Mouse (Mus musculus) liver, embryonic 11.5 days (tissue): ENCODE measurements around the gene Gm10718. TPM values are rescaled to one million over a fixed set of nuclear protein-coding genes. Genes with fewer than 3 reads are reported as not detected.
"Not testable (repeated sequence)": the region's sequence is repeated elsewhere in the genome, so short reads cannot be mapped to it uniquely, and the experiment has no call there.

ENCODE experiments used
- ATAC-seq: fragments of 200-750 bp; cut with Nextera tagmentation; replicated peaks from 2 replicates; pipeline ENCODE4 v1.8.0; 2017; ENCODE audit warnings: moderate number of reproducible peaks, mild to moderate bottlenecking, moderate TSS enrichment, moderate library complexity; ENCODE audit not compliant: low FRiP score
- DNase-seq: peaks from one replicate; pipeline ENCODE4 v3.0.0-alpha.2; 2017; ENCODE audit warnings: low spot score
- H3K27ac ChIP-seq: fragments of 300-500 bp; sonication (generic); 2 replicates; pipeline ENCODE4 v1.5.1; 2014; ENCODE audit warnings: mild to moderate bottlenecking, low read depth, low read length, control low read depth
- H3K27me3 ChIP-seq: fragments of 300-500 bp; sonication (generic); replicated peaks from 2 replicates; pipeline ENCODE4 v1.6.1; 2014; ENCODE audit warnings: low read length, mixed read lengths; ENCODE audit not compliant: control insufficient read depth, insufficient read depth
- H3K36me3 ChIP-seq: fragments of 300-500 bp; sonication (generic); 2 replicates; pipeline ENCODE4 v1.6.1; 2014; ENCODE audit warnings: mild to moderate bottlenecking, low read length, moderate library complexity, mixed read lengths; ENCODE audit not compliant: control insufficient read depth, insufficient read depth
- H3K4me1 ChIP-seq: fragments of 300-500 bp; sonication (generic); replicated peaks from 2 replicates; pipeline ENCODE4 v1.6.1; 2014; ENCODE audit warnings: low read length, mixed read lengths; ENCODE audit not compliant: control insufficient read depth, insufficient read depth
- H3K4me2 ChIP-seq: fragments of 300-500 bp; sonication (generic); 2 replicates; pipeline ENCODE4 v1.6.1; 2014; ENCODE audit warnings: mild to moderate bottlenecking, control low read depth, moderate library complexity
- H3K4me3 ChIP-seq: fragments of 300-500 bp; sonication (generic); 2 replicates; pipeline ENCODE4 v1.5.1; 2014; ENCODE audit warnings: low read depth, low read length, control low read depth
- H3K9ac ChIP-seq: fragments of 300-500 bp; sonication (generic); 2 replicates; pipeline ENCODE4 v1.6.1; 2014; ENCODE audit warnings: low read depth, low read length, control low read depth
- H3K9me3 ChIP-seq: fragments of 300-500 bp; sonication (generic); 2 replicates; pipeline ENCODE4 v1.6.1; 2016; ENCODE audit warnings: low read length, inconsistent platforms, mixed read lengths; ENCODE audit not compliant: control insufficient read depth
- WGBS: fragments of 180-500 bp; shearing (Covaris S2); extraction: QIAGEN DNeasy Blood & Tissue Kit; methylation state at CpG from one replicate; pipeline ENCODE4 v1.1.7; 2014; 5-methylcytosine and 5-hydroxymethylcytosine counted together
- microRNA-seq: library from miRNA; unstranded; fragments of <30 nt; microRNA quantifications from one replicate; pipeline ENCODE4, GENCODE M21; 2017; ENCODE audit warnings: borderline number of aligned reads
- polyA plus RNA-seq: library from polyadenylated mRNA; unstranded; fragments of >200 nt; fragmentation: Nextera tagmentation; extraction: Ambion mirVana; gene quantifications from 2 replicates; pipeline ENCODE4 v1.2.1, GENCODE M21; 2014

Gm10718 gene
- polyA plus RNA-seq, 1 experiment from 2014 or later: not detected

DNA sequence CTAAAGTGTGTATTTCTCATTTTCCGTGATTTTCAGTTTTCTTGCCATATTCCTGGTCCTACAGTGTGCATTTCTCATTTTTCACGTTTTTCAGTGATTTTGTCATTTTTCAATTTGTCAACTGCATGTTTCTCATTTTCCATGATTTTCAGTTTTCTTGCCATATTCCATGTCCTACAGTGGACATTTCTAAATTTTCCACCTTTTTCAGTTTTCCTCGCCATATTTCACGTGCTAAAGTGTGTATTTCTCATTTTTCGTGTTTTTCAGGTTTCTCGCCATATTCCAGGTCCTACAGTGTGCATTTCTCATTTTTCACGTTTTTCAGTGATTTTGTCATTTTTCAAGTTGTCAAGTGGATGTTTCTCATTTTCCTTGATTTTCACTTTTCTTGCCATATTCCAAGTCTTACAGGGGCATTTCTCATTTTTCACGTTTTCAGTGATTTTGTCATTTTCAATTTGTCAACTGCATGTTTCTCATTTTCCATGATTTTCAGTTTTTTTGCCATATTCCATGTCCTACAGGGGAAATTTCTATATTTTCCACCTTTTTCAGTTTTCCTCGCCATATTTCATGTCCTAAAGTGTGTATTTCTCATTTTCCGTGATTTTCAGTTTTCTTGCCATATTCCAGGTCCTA, 7.5 kb downstream of the Gm10718 start:
- not testable (repeated sequence) for H3K27me3 ChIP-seq, H3K4me1 ChIP-seq, H3K9me3 ChIP-seq, H3K4me2 ChIP-seq, H3K27ac ChIP-seq, H3K36me3 ChIP-seq, ATAC-seq, H3K9ac ChIP-seq, H3K4me3 ChIP-seq
- WGBS: 49% methylated on average over 2 of the region's 10 CpGs
- peak; percentile 76 for DNase-seq

DNA sequence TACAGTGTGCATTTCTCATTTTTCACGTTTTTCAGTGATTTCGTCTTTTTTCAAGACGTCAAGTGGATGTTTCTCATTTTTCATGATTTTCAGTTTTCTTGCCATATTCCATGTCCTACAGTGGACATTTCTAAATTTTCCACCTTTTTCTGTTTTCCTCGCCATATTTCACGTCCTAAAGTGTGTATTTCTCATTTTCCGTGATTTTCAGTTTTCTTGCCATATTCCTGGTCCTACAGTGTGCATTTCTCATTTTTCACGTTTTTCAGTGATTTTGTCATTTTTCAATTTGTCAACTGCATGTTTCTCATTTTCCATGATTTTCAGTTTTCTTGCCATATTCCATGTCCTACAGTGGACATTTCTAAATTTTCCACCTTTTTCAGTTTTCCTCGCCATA, 11.0 kb downstream of the Gm10718 start, which contains the start of gene Gm17535:
Gene Gm17535 (plus strand): TSS at position 301 of the 400 bp plus-strand sequence.
- DNase-seq: not testable (repeated sequence)

DNA sequence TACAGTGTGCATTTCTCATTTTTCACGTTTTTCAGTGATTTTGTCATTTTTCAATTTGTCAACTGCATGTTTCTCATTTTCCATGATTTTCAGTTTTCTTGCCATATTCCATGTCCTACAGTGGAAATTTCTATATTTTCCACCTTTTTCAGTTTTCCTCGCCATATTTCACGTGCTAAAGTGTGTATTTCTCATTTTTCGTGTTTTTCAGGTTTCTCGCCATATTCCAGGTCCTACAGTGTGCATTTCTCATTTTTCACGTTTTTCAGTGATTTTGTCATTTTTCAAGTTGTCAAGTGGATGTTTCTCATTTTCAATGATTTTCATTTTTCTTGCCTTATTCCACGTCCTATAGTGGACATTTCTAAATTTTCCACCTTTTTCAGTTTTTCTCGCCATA, 13.2 kb downstream of the Gm10718 start, which contains the start of gene Gm10715:
Gene Gm10715 (plus strand): TSS at position 301 of the 400 bp plus-strand sequence.
- H3K4me3 ChIP-seq, H3K27ac ChIP-seq, H3K9ac ChIP-seq, H3K27me3 ChIP-seq, H3K4me1 ChIP-seq, H3K9me3 ChIP-seq, ATAC-seq, H3K4me2 ChIP-seq, DNase-seq, H3K36me3 ChIP-seq: not testable (repeated sequence)
- 71% methylated on average over 6 of the region's 8 CpGs for WGBS

More for the DNA sequence above, 11.0 kb downstream of the Gm10718 start, which contains the start of gene Gm17535:
- H3K36me3 ChIP-seq, ATAC-seq, H3K9me3 ChIP-seq, H3K27me3 ChIP-seq, H3K9ac ChIP-seq, H3K4me3 ChIP-seq, H3K4me1 ChIP-seq, H3K4me2 ChIP-seq, H3K27ac ChIP-seq: not testable (repeated sequence)
- no CpG with 5 or more reads among the region's 8 CpGs for WGBS

DNA sequence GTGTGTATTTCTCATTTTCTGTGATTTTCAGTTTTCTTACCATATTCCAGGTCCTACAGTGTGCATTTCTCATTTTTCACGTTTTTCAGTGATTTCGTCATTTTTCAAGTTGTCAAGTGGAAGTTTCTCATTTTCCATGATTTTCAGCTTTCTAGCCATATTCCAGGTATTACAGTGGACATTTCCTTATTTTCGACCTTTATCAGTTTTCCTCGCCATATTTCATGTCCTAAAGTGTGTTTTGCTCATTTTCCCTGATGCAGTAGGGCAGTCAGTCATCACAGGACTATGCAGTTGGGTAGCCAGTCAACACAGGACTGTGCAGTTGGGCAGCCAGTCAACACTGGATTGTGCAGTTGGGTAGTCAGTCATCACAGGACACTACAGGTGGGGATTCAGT, 14.8 kb downstream of the Gm10718 start:
- not testable (repeated sequence) for DNase-seq, ATAC-seq
- WGBS: 61% methylated on average over 4 of the region's 4 CpGs

More for the DNA sequence above, 14.8 kb downstream of the Gm10718 start:
- not testable (repeated sequence) for H3K27ac ChIP-seq, H3K4me1 ChIP-seq, H3K27me3 ChIP-seq, H3K4me3 ChIP-seq, H3K4me2 ChIP-seq, H3K9ac ChIP-seq, H3K9me3 ChIP-seq, H3K36me3 ChIP-seq

Small RNAs within 50 kb of the gene (microRNA-seq; reads per million reads assigned to microRNA genes)
- gene Mir101c: not detected

Other genes starting within 250 kb of the Gm10718 start
- not detected in 2 replicates for gene Gm10722, start 22.6 kb upstream of the Gm10718 start, polyA plus RNA-seq
- gene Gm11168, start 20.2 kb upstream of the Gm10718 start, polyA plus RNA-seq: not detected in 2 replicates
- gene Gm10721, start 10.4 kb upstream of the Gm10718 start, polyA plus RNA-seq: not detected in 2 replicates
- gene Gm10720, start 7.9 kb upstream of the Gm10718 start, polyA plus RNA-seq: not detected in 2 replicates
- not detected in 2 replicates for gene Gm10719, start 6.1 kb upstream of the Gm10718 start, polyA plus RNA-seq
- gene Gm10717, start 1.9 kb downstream of the Gm10718 start, polyA plus RNA-seq: not detected in 2 replicates
- gene Gm17535, start 11.1 kb downstream of the Gm10718 start, polyA plus RNA-seq: not detected in 2 replicates
- not detected in 2 replicates for gene Gm10715, start 13.3 kb downstream of the Gm10718 start, polyA plus RNA-seq